ENCODE assay signal across 12 mouse cellular contexts in the genomic region with DNA sequence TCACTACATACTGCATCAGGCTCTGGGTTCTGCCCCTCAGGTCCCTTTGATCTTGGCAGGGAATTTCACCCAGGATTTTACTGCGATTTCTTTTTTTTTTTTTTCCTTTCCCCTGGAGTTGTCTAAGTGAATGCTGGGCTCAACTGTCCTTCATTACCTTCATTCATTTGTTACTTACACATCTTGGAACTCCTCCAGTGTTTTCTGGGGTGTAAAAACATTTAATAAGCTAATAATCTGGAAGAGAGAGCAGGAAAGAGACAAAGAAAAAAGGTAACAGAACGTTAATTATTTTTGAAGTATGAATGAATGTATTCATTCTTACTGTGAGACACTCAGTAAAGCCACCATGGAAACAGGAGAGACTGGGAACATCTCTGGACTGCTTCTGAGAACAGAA.
"Had no signal": no experiment of that assay in that cellular context is flagged by ENCODE, and none has a peak within 500 bp of the region (broad histone marks: within the 10 kb centered on the region; RNA-seq: fewer than 3 reads in every experiment).

No protein-coding gene starts in this region.

- DNase-seq: left cerebral cortex, postnatal 4 days; liver; liver, embryonic 13.5 days; liver, postnatal 0 days; lung, adult 18-20 months; lung, adult 2 months; lung, embryonic 14.5 days; lung, postnatal 10 days; lung, postnatal 14 days; lung, postnatal 36 days; lung, postnatal 4 days; midbrain, embryonic 14.5 days had no signal
